Mouse (Mus musculus) forelimb bud, embryonic 11.5 days (tissue): Measurements from ENCODE around the gene Fbxo27.
"Not testable (repeated sequence)": the region's sequence is repeated elsewhere in the genome, so short reads cannot be mapped to it uniquely, and the experiment has no call there.

Experiments used
- DNase-seq: peaks from one replicate; pipeline ENCODE4 v3.0.0-alpha.2; 2012; ENCODE audit warnings: low read depth, low spot score

Fbxo27 gene

GRCm38 (mm10) chr7:28692545-28693320 is at the start of gene Fbxo27:
Gene Fbxo27 (plus strand): TSS chr7:28692849.
- no peak for DNase-seq

DNA sequence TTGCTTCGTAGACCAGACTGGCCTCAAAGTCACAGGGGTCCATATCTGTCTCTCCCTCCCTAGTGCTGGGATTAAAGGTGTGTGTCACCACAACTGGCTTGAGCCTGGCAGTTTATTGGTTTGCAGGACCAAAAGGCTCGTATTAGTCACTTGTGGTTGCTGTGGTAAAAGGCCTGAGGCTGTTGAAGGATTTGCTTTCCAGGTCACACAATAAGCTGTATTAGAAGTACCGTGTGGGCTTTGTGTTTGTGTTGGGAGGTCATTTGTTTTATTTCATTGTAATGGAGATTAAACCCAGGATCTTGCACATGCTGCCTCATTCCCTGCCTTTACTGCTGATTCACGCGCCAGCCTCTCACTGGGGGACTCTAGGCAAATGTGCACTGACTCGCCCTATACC is 47.3 kb upstream of the Fbxo27 start:
- no peak for DNase-seq

- DNase-seq, result no peak
Observed at GRCm38 (mm10) chr7:28645947-28646475, 46.6 kb upstream of the Fbxo27 start.

GRCm38 (mm10) chr7:28647016-28647415 is 45.6 kb upstream of the Fbxo27 start:
- DNase-seq, result no peak

- DNase-seq, result no peak
Observed at GRCm38 (mm10) chr7:28651157-28651556, 41.5 kb upstream of the Fbxo27 start.

GRCm38 (mm10) chr7:28656430-28656829 is 36.2 kb upstream of the Fbxo27 start:
- DNase-seq, result no peak

DNA sequence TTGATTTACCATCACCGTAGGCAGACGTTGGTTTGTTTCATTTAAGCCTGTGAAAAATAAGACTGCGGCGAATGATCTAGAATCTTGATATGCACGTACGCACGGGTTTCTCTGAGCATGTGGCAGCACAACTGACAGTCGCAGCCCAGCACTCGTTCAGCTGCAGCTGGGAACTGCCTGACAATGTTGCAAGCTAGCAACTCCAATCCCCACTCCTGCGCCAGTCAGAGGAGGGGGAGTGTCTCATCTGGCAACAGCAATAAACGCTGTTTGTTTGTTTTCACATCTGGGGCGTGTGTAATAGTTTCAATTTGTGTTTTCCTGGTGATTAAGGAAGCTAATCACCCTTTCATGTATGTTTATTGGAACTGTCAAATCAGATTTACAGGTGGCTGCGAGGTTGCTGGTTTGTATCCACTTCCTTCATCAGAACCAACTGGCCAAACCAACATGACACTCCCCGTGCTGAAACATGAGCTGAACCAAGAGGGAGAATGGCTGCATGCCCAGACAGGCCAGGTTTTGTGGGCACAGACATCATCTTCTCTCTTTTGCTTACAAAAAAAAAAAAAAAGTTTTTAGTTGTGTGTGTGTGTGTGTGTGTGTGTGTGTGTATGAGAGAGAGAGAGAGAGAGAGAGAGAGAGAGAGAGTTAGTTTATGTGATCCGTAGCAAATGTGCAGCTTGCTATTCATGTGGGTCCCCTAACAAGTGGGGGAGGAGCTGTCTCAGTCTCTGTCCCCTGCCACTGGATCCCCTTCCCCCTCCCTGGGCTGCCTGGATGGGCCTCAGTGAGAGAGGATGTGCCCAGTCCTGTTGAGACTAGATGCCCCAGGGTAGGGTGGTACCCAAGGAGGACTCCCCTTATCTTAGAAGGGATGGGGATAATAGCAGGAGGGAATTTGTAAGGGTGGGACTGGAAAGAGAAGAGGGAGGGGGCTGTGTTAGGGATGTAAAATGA is 26.7 kb upstream of the Fbxo27 start:
- peak; percentile 65 for DNase-seq

- no peak for DNase-seq
Observed at GRCm38 (mm10) chr7:28671172-28671571, 21.5 kb upstream of the Fbxo27 start.

DNA sequence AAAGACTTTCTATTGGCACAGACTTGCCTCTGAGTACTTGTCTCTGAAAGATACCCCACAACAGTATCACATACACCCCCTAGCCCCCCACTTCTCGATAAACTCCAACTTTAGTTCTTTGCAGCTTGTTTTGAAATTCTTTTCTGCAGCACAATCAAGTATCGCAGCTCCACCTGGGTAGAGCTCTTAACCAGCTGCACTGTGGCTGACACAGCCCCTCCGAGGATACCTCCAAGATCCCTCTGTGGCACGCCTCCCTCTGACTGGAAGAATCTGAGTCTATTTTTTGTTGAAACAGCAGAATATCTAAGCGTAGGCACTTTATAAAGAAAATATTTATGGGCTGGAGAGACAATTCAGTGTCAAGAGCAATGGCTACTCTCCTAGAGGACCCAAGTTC is 20.4 kb upstream of the Fbxo27 start:
- no peak for DNase-seq

- not testable (repeated sequence) for DNase-seq
Observed at GRCm38 (mm10) chr7:28672786-28673185, 19.9 kb upstream of the Fbxo27 start.

DNA sequence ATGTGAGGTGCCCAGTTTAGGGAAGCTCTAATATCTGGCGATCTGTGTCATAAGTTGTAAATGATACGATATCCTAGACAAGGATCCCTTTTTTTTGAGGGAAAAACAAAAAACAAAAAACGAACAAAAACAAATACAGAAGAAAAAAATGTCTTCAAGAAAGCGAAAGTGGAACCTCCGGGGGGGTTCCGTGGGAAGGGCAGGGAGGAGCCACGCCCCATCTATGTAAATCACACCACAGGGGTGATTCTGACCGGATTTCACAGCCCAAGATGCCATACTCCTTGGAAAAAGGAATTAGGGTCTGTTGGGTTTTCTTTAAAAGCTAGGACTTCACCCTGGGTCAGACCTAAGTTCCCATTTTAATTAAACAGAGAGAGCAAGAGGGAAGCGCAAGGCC is 17.7 kb upstream of the Fbxo27 start:
- no peak for DNase-seq

DNA sequence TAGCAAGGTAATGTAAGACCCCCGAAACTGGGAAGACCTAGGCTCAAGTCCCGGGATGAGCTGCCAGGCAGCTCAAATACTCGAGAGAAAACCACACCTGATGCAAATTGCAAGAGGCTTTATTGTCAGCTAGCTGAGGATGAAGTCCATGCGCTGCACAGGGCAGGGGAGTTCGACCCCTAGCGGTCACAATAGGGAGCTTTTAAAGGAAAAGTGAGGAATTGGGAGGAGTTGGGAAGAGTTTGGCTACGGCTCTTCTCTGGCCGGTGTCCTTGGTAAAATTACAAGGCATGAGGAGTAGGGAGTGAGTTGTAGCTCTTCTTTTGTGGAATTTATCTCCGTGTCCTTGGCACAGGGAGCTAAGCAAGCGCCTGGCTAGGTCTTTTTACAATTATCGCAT is 16.9 kb upstream of the Fbxo27 start:
- DNase-seq, result no peak

DNA sequence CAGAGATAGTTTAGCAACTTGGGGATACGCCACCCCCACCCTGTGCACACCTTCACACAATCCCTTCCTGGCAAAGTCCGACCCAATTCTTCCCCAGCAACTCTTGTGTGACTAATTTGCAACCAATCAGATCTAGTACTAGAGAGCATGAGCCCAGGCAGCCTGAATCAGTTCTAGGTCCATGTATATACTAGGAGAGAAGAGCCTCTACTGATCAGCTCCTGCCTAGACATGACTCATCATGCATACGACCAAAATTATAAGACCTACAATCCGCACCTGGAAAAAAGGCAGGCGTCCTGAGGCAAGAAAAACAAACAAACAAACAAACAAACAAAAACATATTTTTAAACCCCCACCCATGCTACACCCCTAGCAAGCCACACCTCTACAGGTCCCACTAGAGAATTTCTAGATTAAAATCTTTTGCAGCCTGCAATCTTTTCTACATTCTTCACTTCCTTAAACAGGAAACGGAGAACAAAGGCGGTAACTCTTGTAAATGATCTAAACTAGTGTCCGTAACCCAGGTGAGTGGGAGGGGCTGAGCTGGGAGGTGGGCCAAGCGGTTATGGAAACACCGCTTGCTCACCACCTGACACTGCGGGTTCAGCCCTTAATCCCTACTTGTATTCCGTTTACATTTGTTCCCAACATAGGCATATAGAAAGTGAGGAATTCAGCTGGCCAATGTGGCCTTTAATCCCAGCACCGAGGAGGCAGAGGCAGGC is 15.7 kb upstream of the Fbxo27 start:
- no peak for DNase-seq

- no peak for DNase-seq
Observed at GRCm38 (mm10) chr7:28677624-28678023, 15.0 kb upstream of the Fbxo27 start.

GRCm38 (mm10) chr7:28691075-28691474 is 1.6 kb upstream of the Fbxo27 start:
- DNase-seq, result no peak

- DNase-seq, result peak; percentile 78
Observed at GRCm38 (mm10) chr7:28693321-28693966, 795 bp downstream of the Fbxo27 start.

- peak; percentile 69 for DNase-seq
Observed at GRCm38 (mm10) chr7:28694423-28694822, 1.8 kb downstream of the Fbxo27 start.

GRCm38 (mm10) chr7:28694966-28695511 is 2.4 kb downstream of the Fbxo27 start:
- no peak for DNase-seq

DNA sequence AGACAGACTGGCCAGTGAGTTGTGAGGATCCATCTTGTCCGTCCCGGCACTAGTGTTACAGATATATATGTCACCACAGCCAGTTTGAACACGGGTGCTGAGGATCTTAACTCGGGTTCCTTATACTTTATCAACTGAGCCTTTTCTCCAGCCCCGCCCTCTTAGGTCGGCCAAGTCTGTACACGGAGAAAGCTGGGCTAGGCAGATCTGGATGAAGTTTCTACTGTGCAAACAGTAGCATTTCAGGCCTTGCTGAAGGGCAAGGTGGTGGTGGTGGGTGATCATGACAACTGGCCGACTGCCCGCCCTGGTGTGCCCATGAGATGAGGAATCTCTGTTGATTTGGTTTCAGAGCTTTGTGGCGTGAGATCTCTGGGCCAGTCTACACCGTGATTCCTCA is 4.6 kb downstream of the Fbxo27 start:
- DNase-seq, result no peak

- no peak for DNase-seq
Observed at GRCm38 (mm10) chr7:28700269-28700668, 7.6 kb downstream of the Fbxo27 start.

DNA sequence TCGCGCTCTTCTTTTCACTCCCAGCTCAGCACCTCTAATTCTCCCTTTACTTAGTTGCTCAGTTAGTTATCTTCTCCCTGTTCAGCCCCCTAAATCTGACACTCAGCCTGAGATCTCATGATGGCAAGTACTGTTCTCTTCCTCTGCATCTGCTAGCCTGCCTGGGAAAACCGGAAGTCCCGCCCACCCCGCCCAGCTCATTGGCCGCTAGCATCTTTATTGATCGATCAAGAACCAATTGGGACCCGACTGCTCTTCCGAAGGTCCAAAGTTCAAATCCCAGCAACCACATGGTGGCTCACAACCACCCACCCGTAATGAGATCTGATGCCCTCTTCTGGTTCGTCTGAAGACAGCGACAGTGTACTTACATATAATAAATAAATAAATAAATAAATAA is 8.7 kb downstream of the Fbxo27 start:
- DNase-seq, result not testable (repeated sequence)
